Mouse (Mus musculus): Measurements from ENCODE around the gene Gm21883. TPM values are rescaled to one million over a fixed set of nuclear protein-coding genes. Genes with fewer than 3 reads are reported as not detected.
"Not testable (repeated sequence)": the region's sequence is repeated elsewhere in the genome, so short reads cannot be mapped to it uniquely, and the experiment has no call there.

Gm21883 gene
- not detected in 2 replicates for polyA plus RNA-seq (2016; fragmentation: Nextera tagmentation; extraction: Ambion mirVana)

- not testable (repeated sequence) for DNase-seq (ENCODE audit: low spot score); H3K9me3 ChIP-seq; H3K4me1 ChIP-seq; H3K27me3 ChIP-seq (replicated peaks; ENCODE audit: low read depth, poor library complexity, severe bottlenecking); H3K27ac ChIP-seq (replicated peaks); H3K36me3 ChIP-seq (replicated peaks); H3K4me3 ChIP-seq
- no CpG with 5 or more reads among the region's 1 CpGs for WGBS
These were observed at the start of gene Gm21883 for GRCm38 (mm10) chrX:31574183-31574582. Gene Gm21883 (minus strand): TSS chrX:31574283.

- not testable (repeated sequence) for H3K36me3 ChIP-seq (replicated peaks); H3K9me3 ChIP-seq; H3K4me1 ChIP-seq; H3K27ac ChIP-seq (replicated peaks); H3K4me3 ChIP-seq; DNase-seq (ENCODE audit: low spot score); H3K27me3 ChIP-seq (replicated peaks; ENCODE audit: low read depth, poor library complexity, severe bottlenecking)
- WGBS = 86% methylated on average over 2 of the region's 2 CpGs
These were observed 44.7 kb upstream of the Gm21883 start, which contains the start of gene Spin2e for GRCm38 (mm10) chrX:31618820-31619219. Gene Spin2e (minus strand): TSS chrX:31618920.

Other genes with a start within 250 kb of the Gm21883 start
- gene Btbd35f26, start 237.8 kb downstream of the Gm21883 start, polyA plus RNA-seq (2016; fragmentation: Nextera tagmentation; extraction: Ambion mirVana) = not detected in 2 replicates
- gene Btbd35f19, start 190.4 kb downstream of the Gm21883 start, polyA plus RNA-seq (2016; fragmentation: Nextera tagmentation; extraction: Ambion mirVana) = not detected in 2 replicates
- not detected in 2 replicates for gene Spin2e, start 44.6 kb upstream of the Gm21883 start, polyA plus RNA-seq (2016; fragmentation: Nextera tagmentation; extraction: Ambion mirVana)
- gene Btbd35f25, start 142.9 kb upstream of the Gm21883 start, polyA plus RNA-seq (2016; fragmentation: Nextera tagmentation; extraction: Ambion mirVana) = not detected in 2 replicates

All from embryonic facial prominence, embryonic 10.5 days (tissue).